Mouse (Mus musculus): ENCODE measurements around the gene Krt5.
"Not testable (repeated sequence)": the region's sequence is repeated elsewhere in the genome, so short reads cannot be mapped to it uniquely, and the experiment has no call there.

Gene Krt5

DNA sequence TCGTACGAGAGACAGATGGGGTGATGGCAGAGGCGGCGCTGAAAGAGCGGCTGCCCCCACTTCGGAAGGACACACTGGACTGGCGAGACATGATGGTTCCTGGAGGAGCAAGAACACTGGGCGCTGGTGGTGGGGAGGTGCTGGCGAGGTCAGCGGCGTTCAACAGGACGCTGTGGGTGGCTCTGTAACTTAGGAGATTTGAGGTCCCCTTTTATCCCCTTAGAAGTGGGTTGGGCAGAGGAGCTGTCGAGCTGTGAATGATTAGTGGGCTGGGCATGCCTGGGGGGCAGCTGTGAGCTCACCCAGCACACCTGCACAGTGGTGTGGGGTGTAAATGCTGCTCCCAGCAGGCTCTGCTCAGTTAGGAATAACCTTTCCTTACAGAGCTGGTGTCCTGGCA is at the start of gene Krt5:
TSS of gene Krt5 (minus strand) at position 179 of the 400 bp plus-strand sequence.
- DNase-seq = no peak

GRCm38 (mm10) chr15:101742711-101743110 is 30.0 kb upstream of the Krt5 start, which contains the start of gene Krt71:
TSS of gene Krt71 (minus strand) at chr15:101743109.
- DNase-seq = peak; percentile 76 to 77

- no peak for DNase-seq
Measured at GRCm38 (mm10) chr15:101737786-101738185, 25.1 kb upstream of the Krt5 start.

GRCm38 (mm10) chr15:101730653-101731052 is 18.0 kb upstream of the Krt5 start:
- DNase-seq = no peak

- DNase-seq = no peak
Measured at GRCm38 (mm10) chr15:101724686-101725085, 12.0 kb upstream of the Krt5 start.

DNA sequence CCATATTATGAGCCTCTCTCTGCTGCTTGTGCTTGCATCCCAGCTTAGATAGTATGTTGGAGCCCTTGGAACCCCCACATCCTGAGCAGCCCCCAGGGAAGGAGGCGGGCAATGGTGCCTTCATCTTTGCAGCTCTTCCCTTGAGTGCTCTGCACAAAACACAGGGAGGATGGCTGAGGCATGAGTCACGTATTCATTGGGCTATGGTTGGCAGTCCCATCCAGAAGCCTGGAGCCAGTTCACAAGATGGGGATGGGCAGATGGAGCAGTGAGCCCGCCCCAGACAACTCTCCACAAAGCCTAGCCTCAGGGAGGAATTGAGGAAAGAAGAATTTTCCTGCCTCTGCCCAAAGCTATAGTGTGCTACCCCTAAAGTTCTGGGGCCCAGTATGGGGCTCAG is 3.1 kb upstream of the Krt5 start:
- no peak for DNase-seq

- no peak for DNase-seq
Measured at GRCm38 (mm10) chr15:101714356-101714755, 1.7 kb upstream of the Krt5 start.

GRCm38 (mm10) chr15:101713731-101714130 is 1.0 kb upstream of the Krt5 start:
- DNase-seq = peak; percentile 34 to 56

DNA sequence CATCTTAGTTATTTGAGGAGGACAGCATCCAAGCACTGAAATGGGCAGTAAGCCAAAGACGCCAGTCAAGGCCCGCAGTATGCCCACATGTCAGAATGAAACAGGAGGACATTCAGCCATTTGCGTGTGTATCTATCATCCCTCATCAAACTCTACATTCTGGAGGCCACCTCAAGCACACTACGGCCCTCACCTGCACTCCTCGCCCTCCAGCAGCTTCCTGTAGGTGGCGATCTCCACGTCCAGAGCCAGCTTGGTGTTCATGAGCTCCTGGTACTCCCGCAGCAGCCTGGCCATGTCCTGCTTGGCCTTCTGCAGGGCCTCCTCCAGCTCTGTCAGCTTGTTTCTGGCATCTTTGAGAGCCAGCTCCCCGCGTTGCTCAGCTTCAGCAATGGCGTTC is 4.0 kb downstream of the Krt5 start:
- peak; percentile 33 to 47 for DNase-seq

- DNase-seq = no peak
Measured at GRCm38 (mm10) chr15:101707454-101707853, 5.2 kb downstream of the Krt5 start.

GRCm38 (mm10) chr15:101704066-101704465 is 8.6 kb downstream of the Krt5 start:
- no peak for DNase-seq

DNA sequence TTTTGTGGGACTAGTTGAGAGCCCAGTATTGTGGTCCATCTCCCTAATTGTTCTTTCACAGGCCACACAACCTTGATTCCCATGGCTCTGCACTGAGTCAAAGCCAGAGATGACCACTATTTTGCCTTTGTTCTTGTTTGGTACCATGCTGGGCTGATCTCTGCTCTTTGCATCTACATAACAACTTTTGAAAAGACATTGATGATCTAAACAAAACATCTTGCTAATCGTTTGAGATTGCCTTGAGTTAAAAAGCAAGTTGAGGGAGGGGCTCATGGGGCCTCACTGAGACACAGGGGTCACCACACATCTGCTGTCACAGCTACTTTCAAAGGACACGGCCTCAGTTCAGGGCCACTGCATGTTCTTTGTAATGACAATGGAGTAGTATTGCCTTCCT is 10.3 kb downstream of the Krt5 start:
- no peak for DNase-seq

- DNase-seq = no peak
Measured at GRCm38 (mm10) chr15:101699866-101700265, 12.8 kb downstream of the Krt5 start.

- DNase-seq = no peak
Measured at GRCm38 (mm10) chr15:101699192-101699591, 13.5 kb downstream of the Krt5 start.

GRCm38 (mm10) chr15:101697326-101698188 is 15.1 kb downstream of the Krt5 start:
- DNase-seq = no peak

- no peak for DNase-seq
Measured at GRCm38 (mm10) chr15:101694207-101694606, 18.5 kb downstream of the Krt5 start, which contains the start of gene Krt6a. TSS of gene Krt6a (minus strand) at chr15:101694307.

GRCm38 (mm10) chr15:101690460-101690859 is 22.2 kb downstream of the Krt5 start:
- DNase-seq = not testable (repeated sequence)

DNA sequence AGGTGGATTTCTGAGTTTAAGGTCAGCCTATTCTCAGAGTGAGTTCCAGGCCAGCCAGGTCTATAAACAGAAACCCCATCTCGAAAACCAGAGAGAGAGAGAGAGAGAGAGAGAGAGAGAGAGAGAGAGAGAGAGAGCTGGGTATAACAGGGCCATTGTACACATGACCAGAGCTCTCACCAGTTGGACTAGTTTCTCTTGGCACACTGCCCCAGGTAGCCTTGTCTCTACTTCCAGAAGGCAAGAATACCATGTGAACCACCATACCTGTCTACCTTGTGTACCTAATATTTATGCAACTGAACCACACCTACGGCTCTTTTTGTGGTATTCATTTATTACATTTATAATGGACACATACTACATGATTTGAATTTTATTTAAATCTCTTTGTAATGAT is 24.5 kb downstream of the Krt5 start:
- DNase-seq = no peak

- no peak for DNase-seq
Measured at GRCm38 (mm10) chr15:101680187-101680586, 32.5 kb downstream of the Krt5 start, which contains the start of gene Krt6b. TSS of gene Krt6b (minus strand) at chr15:101680287.

DNA sequence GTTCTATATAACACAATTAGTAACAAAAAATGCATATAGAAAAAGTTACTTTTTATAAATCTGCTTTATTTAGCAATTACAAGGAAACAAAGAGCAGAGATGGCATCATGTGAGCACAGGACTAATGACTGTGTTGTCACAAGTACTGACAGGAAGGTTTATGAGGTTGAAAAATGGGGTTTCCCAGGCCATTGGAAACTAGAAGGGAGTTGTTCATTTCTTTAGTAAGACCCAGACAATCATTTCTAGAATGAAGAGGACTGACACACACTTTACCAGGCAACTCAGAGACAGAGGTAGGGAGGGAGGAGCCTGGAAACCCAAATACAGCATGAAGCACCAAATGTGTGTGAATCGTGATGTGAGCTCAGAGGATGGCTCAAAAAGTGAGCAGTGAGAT is 36.7 kb downstream of the Krt5 start:
- no peak for DNase-seq
